Mouse (Mus musculus): ENCODE measurements around the gene Wdr48.

GRCm38 (mm10) chr9:119894339-119895009 lies at the start of gene Wdr48:
- TF ChIP-seq CTCF (IDR thresholded peaks at IDR 0.05; ENCODE audit: insufficient read depth, low read length), result no peak
- peak; percentile 75; the same call in 1 of the 2 replicates for TF ChIP-seq POLR2A (IDR thresholded peaks at IDR 0.05; ENCODE audit: borderline replicate concordance, extremely low read depth, low read depth, low read length)

Data from lung, adult 2 months (tissue).